Mouse (Mus musculus) lung, embryonic 16.5 days (tissue): Measurements from ENCODE around the gene Smim20. TPM values are rescaled to one million over a fixed set of nuclear protein-coding genes. Genes with fewer than 3 reads are reported as not detected.

Experiments used
- ATAC-seq: fragments of 200-750 bp; cut with Nextera tagmentation; 2 replicates; pipeline ENCODE4 v1.8.0; 2017; ENCODE audit warnings: low read depth, mild to moderate bottlenecking, moderate library complexity
- H3K27ac ChIP-seq: fragments of 300-500 bp; sonication (generic); 2 replicates; pipeline ENCODE4 v1.5.1; 2014; ENCODE audit warnings: mild to moderate bottlenecking, control low read depth, low read length
- H3K27me3 ChIP-seq: fragments of 300-500 bp; sonication (generic); 2 replicates; pipeline ENCODE4 v1.6.1; 2014; ENCODE audit warnings: low read depth, low read length, mixed read lengths; ENCODE audit not compliant: control insufficient read depth, insufficient read depth
- H3K36me3 ChIP-seq: fragments of 300-500 bp; sonication (generic); 2 replicates; pipeline ENCODE4 v1.6.1; 2014; ENCODE audit warnings: low read length; ENCODE audit not compliant: control insufficient read depth, insufficient read depth
- H3K4me1 ChIP-seq: fragments of 300-500 bp; sonication (generic); replicated peaks from 2 replicates; pipeline ENCODE4 v1.6.1; 2014; ENCODE audit warnings: low read length, mixed read lengths; ENCODE audit not compliant: control insufficient read depth, insufficient read depth
- H3K4me2 ChIP-seq: fragments of 300-500 bp; sonication (generic); 2 replicates; pipeline ENCODE4 v1.6.1; 2014; ENCODE audit warnings: low read depth, low read length, control low read depth
- H3K4me3 ChIP-seq: fragments of 300-500 bp; sonication (generic); 2 replicates; pipeline ENCODE4 v1.5.1; 2014; ENCODE audit warnings: mild to moderate bottlenecking, low read length, control low read depth
- H3K9ac ChIP-seq: fragments of 300-500 bp; sonication (generic); 2 replicates; pipeline ENCODE4 v1.6.1; 2014; ENCODE audit warnings: low read length, control low read depth
- H3K9me3 ChIP-seq: fragments of 300-500 bp; sonication (generic); 2 replicates; pipeline ENCODE4 v1.6.1; 2016; ENCODE audit warnings: low read length; ENCODE audit not compliant: control insufficient read depth
- whole genome bisulfite sequencing: fragments of 180-500 bp; shearing (Covaris S2); extraction: QIAGEN DNeasy Blood & Tissue Kit; methylation state at CpG from one replicate; pipeline ENCODE4 v1.1.7; 2014; 5-methylcytosine and 5-hydroxymethylcytosine counted together
- polyA plus RNA-seq: library from polyadenylated mRNA; unstranded; fragments of >200 nt; fragmentation: Nextera tagmentation; extraction: Ambion mirVana; gene quantifications from 2 replicates; pipeline ENCODE4 v1.2.1, GENCODE M21; 2015

The Smim20 gene
- polyA plus RNA-seq, 1 experiment from 2014 or later: 86.5 TPM

GRCm38 (mm10) chr5:53259894-53260293, 7.0 kb upstream of the Smim20 start:
- Histone ChIP-seq H3K27me3 (peaks cover 2% of the 10 kb centered on the region; the same call in 1 of the 2 replicates), H3K4me3 (no peak overlapping the region), H3K4me1 (0 out of 2 replicates have a peak, but pooled peaks cover 2% of the 10 kb centered on the region), H3K4me2 (no peak overlapping the region), H3K9ac (no peak overlapping the region), H3K27ac (no peak overlapping the region), H3K9me3 (no peaks in the 10 kb centered on the region), H3K36me3 (no peaks in the 10 kb centered on the region)
- WGBS: 59% methylated on average over 5 of the region's 5 CpGs
- no peak for ATAC-seq

- Histone ChIP-seq H3K4me1 (0 out of 2 replicates have a peak, but pooled peaks cover 2% of the 10 kb centered on the region), H3K9me3 (no peaks in the 10 kb centered on the region), H3K27ac (no peak overlapping the region), H3K27me3 (peaks cover 2% of the 10 kb centered on the region; the same call in 1 of the 2 replicates), H3K4me3 (no peak overlapping the region), H3K4me2 (no peak overlapping the region), H3K36me3 (no peaks in the 10 kb centered on the region), H3K9ac (no peak overlapping the region)
- 53% methylated on average over 10 of the region's 10 CpGs for WGBS
- no peak for ATAC-seq
Observed at GRCm38 (mm10) chr5:53261999-53262398, 4.9 kb upstream of the Smim20 start.

GRCm38 (mm10) chr5:53264061-53264460, 2.8 kb upstream of the Smim20 start:
- H3K27me3 ChIP-seq: no peaks in the 10 kb centered on the region
- no peak overlapping the region for H3K27ac ChIP-seq
- WGBS: 54% methylated on average over 5 of the region's 5 CpGs
- H3K36me3 ChIP-seq: no peaks in the 10 kb centered on the region
- H3K9me3 ChIP-seq: no peaks in the 10 kb centered on the region
- no peak overlapping the region for H3K9ac ChIP-seq
- no peak overlapping the region for H3K4me3 ChIP-seq
- no peak overlapping the region for H3K4me2 ChIP-seq
- no peak for ATAC-seq
- H3K4me1 ChIP-seq: peaks cover 7% of the 10 kb centered on the region

GRCm38 (mm10) chr5:53265740-53266139, 1.1 kb upstream of the Smim20 start:
- Histone ChIP-seq H3K9ac (no peak overlapping the region), H3K9me3 (no peaks in the 10 kb centered on the region), H3K27ac (no peak overlapping the region), H3K4me2 (no peak overlapping the region), H3K36me3 (no peaks in the 10 kb centered on the region), H3K4me3 (no peak overlapping the region), H3K27me3 (no peaks in the 10 kb centered on the region), H3K4me1 (peaks cover 7% of the 10 kb centered on the region)
- ATAC-seq: no peak
- WGBS: 56% methylated on average over 12 of the region's 12 CpGs

GRCm38 (mm10) chr5:53266181-53266580, 702 bp upstream of the Smim20 start:
- ATAC-seq: no peak
- H3K4me3 ChIP-seq: no peak overlapping the region
- peak overlapping the region; percentile 73; the same call in 1 of the 2 replicates for H3K4me2 ChIP-seq
- 75% methylated on average over 4 of the region's 4 CpGs for WGBS
- H3K27ac ChIP-seq: no peak overlapping the region
- no peak overlapping the region for H3K9ac ChIP-seq
- no peaks in the 10 kb centered on the region for H3K27me3 ChIP-seq
- H3K9me3 ChIP-seq: no peaks in the 10 kb centered on the region
- H3K36me3 ChIP-seq: no peaks in the 10 kb centered on the region
- H3K4me1 ChIP-seq: peaks cover 7% of the 10 kb centered on the region

- peak overlapping the region; percentile 73; the same call in 1 of the 2 replicates for H3K4me2 ChIP-seq
- peaks cover 7% of the 10 kb centered on the region for H3K4me1 ChIP-seq
Observed at GRCm38 (mm10) chr5:53268095-53268692, 1.3 kb downstream of the Smim20 start.

GRCm38 (mm10) chr5:53269799-53270198, 2.9 kb downstream of the Smim20 start:
- Histone ChIP-seq H3K9ac (no peak overlapping the region), H3K4me3 (no peak overlapping the region), H3K36me3 (no peaks in the 10 kb centered on the region), H3K27me3 (no peaks in the 10 kb centered on the region), H3K4me1 (peaks cover 7% of the 10 kb centered on the region), H3K9me3 (no peaks in the 10 kb centered on the region), H3K4me2 (no peak overlapping the region), H3K27ac (no peak overlapping the region)
- ATAC-seq: no peak
- 91% methylated on average over 5 of the region's 5 CpGs for WGBS

More at GRCm38 (mm10) chr5:53268095-53268692, 1.3 kb downstream of the Smim20 start:
- ATAC-seq: no peak
- Histone ChIP-seq H3K4me3 (no peak overlapping the region), H3K9me3 (no peaks in the 10 kb centered on the region), H3K27me3 (no peaks in the 10 kb centered on the region), H3K9ac (0 out of 2 replicates have a peak overlapping the region, but pooled peaks have one; percentile 5), H3K27ac (0 out of 2 replicates have a peak overlapping the region, but pooled peaks have one; percentile 7), H3K36me3 (no peaks in the 10 kb centered on the region)
- 65% methylated on average over 6 of the region's 6 CpGs for WGBS

GRCm38 (mm10) chr5:53270947-53271711, 4.2 kb downstream of the Smim20 start:
- Histone ChIP-seq H3K9me3 (no peaks in the 10 kb centered on the region), H3K9ac (no peak overlapping the region), H3K36me3 (no peaks in the 10 kb centered on the region), H3K27me3 (no peaks in the 10 kb centered on the region), H3K4me2 (no peak overlapping the region), H3K27ac (no peak overlapping the region), H3K4me1 (peaks cover 12% of the 10 kb centered on the region), H3K4me3 (no peak overlapping the region)
- WGBS: 82% methylated on average over 13 of the region's 13 CpGs
- no peak for ATAC-seq

- H3K4me1 ChIP-seq: peaks cover 10% of the 10 kb centered on the region
- H3K27ac ChIP-seq: no peak overlapping the region
- no peaks in the 10 kb centered on the region for H3K9me3 ChIP-seq
- no peak overlapping the region for H3K9ac ChIP-seq
- WGBS: 93% methylated on average over 4 of the region's 4 CpGs
- H3K4me3 ChIP-seq: no peak overlapping the region
- H3K27me3 ChIP-seq: no peaks in the 10 kb centered on the region
- H3K4me2 ChIP-seq: no peak overlapping the region
- ATAC-seq: no peak
- H3K36me3 ChIP-seq: 0 out of 2 replicates have a peak, but pooled peaks cover 3% of the 10 kb centered on the region
Observed at GRCm38 (mm10) chr5:53272626-53273025, 5.7 kb downstream of the Smim20 start.
